Mouse (Mus musculus) skeletal muscle tissue, adult 2 months (tissue): ENCODE results near the gene Enox1.
"Not testable (repeated sequence)": the region's sequence is repeated elsewhere in the genome, so short reads cannot be mapped to it uniquely, and the experiment has no call there.

ENCODE experiments used
- DNase-seq: peaks from one replicate; pipeline ENCODE4 v3.0.0-alpha.2; 2012; ENCODE audit warnings: low read depth, low spot score

Enox1 gene

DNA sequence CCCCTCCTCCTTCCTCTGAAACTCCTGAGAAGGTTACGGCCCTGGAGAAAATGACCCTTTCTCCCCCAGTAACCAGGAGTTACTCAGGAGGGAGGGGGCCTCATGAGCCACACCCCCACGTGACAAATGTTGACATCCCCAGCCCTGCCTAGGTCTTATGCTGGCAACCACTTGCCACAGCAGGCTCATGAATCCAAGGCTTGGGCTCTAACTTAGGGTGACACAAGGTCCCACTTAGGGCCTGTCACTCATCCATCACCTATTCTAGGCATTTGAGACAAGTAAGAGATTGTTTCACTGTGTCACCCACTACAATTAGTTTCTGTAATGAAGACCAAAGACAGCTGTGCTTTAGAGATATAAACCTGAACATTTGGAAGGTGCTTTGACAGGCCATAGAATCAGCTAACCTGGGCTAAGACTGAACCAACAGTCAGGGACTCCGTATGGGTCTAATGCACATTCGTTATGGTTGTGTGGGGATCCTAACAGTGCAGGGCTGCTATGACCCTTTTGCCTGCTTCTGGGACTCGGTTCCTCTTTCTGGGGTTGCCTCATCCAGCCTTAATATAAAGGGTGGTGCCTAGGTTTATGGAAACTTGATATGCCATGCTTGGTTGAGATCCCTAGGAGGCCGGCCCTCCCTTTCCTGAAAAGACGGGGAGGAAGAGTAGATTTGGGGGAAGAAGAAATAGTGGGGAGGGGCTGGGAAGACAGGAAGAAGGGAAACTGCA is 354.7 kb downstream of the Enox1 start:
- no peak for DNase-seq

DNA sequence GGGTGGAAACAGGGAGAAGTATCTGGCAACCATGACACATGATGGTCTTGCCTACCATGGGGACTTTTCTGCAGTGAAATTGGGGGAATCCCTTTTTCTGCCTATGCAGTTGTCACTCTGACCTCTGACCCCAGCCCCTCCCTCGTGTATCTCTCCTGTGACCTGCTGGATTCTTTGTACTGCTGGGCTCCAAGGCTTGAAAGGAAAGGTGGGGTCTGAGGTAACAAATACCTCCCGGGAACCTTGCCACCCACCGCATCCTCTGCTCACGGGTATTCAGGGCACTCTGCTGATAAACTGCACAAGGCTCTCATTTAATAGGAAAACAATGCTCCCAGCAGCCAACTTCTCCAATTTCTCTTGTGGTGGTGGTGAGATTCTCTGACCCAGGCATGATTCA is 361.5 kb downstream of the Enox1 start:
- no peak for DNase-seq

DNA sequence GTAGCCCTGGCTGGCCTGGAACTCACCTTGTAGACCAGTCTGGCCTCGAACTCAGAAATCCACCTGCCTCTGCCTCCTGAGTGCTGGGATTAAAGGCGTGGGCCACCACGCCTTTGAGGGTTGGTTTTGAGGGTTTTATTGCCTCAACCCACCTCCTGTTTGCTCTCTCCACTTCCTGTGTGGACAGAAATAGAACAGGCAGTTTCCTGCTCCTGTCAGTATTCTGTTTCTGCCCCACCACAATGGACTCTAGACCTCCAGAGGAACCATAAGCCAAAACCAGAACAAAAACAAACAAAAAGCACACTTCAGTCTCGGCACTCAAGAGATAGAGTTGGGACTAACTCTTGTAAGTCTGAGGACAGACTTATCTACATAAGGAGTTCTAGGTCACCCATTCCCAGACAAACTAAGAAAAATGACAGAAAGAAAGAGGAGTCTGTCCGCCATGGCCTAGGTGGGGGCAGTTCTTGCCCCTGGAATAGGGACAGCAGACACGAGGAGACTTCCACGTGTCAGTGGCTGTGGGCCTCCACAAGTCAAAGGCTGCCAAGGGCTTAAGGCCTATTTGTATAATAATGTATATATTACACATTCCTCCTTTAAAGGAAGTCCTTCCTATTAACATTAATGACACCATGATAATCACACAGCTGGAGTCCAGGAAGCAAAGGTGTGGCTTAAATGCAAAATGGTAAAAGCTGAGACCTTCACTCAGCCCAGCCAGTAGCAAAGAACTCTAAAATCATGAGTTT is 362.6 kb downstream of the Enox1 start:
- no peak for DNase-seq

DNA sequence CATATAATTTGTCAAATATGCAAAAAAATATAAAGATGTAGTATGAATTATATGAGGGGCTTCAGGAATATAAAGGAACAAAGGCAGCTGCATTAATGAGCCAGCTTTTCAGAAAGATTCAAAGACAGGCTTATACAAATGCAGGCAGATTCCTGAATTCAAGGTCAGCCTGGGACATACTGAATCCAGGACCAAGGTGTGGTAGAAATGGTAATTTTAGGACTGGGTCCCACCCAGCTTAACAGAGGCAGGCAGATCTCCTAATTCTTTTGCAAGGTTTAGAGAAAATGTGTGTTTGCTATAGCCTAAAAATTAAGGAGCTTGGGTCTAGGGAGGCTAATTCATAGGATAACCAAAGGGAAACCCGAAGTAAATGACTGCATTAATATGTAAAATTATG is 363.1 kb downstream of the Enox1 start:
- no peak for DNase-seq

DNA sequence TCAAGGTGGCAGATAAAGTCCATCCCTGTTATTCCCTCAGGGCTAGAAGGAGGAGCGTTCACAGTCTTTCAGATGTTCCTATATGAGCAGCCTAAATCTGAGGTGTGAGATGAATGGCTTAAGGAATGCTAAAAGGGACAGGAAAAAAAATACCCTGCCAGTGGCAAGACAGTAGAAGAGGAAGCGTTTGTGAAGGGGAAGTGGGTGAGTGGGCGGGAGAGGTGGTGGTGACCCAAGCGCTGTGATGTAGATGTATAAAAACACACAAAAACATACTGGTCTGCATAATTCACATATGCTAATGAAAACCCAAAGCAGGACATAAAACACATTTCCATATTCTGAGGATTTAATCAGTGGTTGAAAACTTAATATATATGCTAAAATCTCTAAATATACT is 367.7 kb downstream of the Enox1 start:
- no peak for DNase-seq

DNA sequence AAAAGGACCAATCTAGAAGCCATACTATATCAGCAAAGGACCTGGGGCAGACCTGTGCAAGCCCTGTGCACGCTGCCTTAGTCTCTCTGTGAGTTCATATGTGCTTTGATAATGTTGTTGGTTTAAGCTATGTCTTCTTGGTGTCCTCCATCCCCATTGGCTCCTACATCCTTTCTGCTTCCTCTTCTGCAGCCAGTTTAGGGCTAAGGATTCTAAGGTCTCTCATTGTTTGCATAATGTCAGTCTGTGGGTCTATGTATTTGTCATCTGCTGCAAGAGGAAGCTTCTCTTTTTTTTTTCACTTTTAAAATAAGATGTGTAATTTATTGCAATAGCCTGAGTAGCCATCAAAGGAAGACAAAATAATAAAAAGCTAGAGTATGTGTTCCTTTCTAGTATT is 369.7 kb downstream of the Enox1 start:
- no peak for DNase-seq

DNA sequence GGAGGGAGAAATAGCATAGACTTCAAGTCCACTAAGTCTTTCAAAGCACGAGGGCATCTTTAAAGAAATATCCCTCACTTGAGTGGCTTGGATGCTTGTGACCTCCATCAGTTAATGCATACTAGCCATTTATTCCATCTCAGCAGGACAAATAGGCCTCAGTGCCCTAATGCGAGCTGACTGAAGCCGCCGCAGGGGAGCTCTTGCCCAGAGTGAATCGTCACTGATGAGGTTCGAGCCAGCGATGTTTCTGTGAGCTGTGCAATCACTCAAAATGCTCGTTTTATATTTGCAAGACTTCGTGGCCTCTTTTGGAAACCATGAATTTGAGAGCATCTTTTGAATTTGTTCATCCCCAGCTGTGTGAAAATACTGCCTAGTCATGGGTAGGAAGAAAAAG is 372.6 kb downstream of the Enox1 start:
- DNase-seq = no peak

DNA sequence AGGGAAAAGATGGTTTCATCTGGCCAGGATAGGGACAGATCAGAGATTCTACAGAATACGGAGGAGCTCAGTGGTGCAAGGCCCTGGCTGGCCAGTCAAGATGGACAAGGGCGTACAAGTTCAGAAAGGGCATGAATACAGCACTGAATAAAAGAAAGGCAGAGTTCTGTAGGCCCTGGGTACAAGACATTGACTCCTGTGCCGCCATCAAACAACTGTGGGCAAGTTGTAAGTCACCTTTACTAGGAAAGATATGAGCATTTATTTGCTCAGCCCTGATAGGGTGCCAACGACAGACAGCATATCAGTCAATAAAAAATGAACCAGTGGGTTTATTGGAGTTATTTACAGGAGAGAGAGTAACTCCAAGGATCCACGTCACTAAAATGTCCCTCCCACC is 373.1 kb downstream of the Enox1 start:
- DNase-seq = no peak

DNA sequence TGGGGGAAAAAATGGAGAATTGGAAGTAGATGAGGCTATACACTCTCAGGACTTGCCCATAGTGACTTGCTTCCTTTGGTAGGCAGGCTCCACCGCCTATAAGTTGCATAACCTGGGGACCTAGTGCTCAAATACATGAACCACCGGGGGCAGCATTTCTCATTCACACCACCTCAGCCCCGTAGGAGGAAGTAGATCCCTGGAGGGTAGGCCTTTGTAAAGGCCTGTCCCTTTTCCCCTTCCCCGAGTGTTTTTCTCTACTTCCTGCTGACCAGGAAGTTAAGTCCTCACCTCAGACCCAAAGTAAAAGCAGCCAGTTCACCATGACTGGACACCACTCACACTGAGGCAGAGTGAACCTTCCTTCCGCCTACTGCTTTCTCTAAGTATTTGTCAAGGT is 377.1 kb downstream of the Enox1 start:
- no peak for DNase-seq

DNA sequence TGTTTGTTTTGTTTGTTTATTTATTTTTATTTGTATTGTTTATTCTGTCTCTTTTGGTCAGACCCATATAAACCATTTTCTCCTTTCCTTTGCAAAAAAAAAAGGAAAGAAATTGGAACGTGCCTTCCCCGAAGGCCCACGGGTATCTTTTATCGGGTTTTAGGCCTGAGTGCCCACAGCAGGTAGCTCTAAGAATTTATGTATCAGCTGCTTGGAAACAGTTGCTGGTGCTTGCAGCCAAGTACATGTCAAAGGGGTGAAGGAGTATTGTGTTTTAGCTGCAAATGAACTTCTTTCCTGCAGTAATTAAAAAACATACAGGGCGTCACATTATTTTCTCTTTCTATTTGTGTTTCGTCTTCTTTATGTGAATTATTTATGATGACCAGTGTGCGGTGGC is 377.6 kb downstream of the Enox1 start:
- DNase-seq = no peak

DNA sequence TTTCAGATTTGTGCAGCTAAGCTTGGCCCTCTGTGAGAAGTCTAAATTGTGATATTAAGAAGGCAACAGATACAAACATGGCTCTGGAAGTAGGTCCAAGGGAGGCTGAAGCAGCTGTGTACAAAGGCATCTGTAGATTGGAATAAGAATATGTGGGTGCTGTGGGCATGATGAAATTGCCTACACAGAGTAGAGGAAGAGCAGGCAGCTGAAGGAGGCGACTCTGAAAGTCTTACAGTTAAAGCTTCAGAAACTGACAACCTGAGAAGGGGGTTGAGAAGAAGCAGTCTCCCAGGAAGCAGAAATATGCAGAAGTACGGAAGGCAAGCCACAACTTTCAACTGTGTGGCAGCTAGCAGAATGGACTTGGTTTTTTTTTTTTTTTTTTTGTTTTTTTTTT is 380.0 kb downstream of the Enox1 start:
- no peak for DNase-seq

DNA sequence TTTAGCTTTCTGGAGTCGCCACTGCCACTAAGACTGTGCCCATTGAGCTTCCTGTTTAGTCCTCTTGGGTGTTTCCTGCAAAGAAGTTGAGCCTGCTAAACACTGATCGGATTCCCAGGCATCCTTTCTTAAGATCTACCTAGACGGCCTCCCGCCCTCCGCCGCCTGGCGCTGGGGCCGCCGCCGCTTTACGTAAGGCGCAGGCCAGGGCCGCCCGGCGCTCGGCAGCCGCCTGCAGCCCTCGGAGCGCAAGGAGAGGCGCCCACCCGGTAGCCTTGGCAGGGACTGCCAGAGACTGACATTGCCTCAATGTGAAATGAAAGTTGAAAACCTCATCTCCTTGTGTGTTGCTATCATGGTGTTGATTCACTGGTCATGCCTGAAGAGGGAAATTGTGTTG is 383.0 kb downstream of the Enox1 start:
- not testable (repeated sequence) for DNase-seq

DNA sequence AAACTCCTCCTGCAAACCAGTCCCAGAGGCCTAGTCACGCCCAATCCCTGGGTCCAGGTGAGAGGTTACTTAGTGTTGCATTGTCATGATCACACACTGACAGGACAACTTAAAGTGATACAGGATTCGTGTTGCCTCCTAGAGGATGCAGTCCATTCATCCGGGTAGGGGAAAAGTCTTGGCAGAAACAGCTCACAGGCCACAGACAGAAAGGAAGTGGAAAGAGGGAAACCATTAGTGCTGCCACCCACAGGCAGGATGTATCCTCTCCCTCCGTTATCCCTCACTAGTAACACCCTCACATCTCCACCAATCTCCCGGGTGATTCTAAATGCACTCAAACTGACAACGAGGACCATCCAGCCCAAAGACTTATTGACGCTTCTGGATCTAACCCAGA is 385.4 kb downstream of the Enox1 start:
- no peak for DNase-seq

DNA sequence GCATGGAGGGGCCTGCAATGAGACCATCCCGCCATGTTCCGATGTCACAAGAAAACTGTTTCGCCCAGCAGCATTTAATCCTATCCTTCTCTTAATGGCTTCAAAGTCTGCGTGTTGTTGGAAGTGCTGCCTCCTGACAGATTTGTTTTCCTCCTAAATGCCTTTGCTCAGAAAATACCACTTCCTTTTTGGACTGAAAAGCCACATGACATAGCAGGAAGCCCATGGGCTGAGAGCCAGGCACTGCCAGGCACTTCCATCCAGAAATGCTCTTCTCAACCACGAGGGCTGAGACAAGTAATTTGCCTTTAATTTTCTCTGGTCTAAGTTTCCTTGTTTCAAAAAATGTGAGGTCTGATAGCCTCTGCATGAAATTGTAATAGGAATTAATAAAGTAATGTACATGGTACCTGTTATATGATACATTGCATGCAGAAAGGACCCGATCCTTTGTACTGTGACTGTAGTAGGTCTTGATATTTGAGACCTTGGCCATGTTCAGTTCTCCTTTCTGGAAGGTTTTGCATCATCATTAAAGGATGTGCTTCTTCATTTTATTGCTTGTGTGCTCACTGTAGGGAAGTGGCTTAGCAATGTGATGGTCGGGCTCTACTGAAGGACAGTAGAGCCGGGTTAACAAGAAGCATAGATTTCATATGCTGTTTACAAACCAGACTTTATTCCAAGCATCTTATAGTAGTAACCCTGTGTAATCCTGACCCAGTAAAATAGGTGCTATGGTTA is 390.1 kb downstream of the Enox1 start:
- DNase-seq = peak; percentile 39

DNA sequence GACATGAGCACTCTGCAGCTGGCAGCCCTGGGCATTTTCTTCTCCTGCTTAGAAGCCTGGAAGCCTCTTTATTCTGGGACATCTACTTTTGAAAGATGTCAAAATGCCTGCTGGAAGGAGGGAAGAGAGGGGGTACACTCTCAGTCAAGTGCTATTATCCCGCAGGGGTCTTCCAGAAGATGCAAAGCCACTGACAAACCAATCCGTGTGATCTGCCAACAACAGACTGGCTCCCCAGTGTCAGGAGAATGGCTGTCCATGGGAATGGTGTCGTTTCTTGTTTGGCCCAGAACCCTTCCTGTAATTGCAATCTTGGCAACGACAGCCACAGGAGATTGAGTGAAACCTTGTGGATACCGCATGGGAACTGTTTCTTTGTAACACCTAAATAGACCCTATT is 390.8 kb downstream of the Enox1 start:
- DNase-seq = no peak

DNA sequence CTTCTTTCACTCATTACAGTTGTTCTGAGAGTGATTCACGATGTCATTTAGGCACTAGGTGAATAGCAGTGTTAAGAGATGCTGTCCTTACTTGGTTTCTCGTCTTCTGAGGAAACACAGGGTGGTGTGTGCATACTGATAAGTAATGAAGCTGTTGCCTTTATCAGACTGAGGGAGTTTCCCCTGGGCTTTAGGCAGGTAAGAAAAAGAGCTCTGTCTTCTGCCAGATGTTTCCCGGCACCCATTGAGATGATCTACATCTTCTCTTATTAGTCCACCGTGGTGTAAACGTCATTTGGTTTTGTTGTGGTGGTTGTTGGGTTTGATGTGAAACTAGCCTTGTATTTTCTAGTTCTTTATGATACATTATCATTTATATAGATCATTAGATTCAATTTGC is 392.4 kb downstream of the Enox1 start:
- DNase-seq = no peak

DNA sequence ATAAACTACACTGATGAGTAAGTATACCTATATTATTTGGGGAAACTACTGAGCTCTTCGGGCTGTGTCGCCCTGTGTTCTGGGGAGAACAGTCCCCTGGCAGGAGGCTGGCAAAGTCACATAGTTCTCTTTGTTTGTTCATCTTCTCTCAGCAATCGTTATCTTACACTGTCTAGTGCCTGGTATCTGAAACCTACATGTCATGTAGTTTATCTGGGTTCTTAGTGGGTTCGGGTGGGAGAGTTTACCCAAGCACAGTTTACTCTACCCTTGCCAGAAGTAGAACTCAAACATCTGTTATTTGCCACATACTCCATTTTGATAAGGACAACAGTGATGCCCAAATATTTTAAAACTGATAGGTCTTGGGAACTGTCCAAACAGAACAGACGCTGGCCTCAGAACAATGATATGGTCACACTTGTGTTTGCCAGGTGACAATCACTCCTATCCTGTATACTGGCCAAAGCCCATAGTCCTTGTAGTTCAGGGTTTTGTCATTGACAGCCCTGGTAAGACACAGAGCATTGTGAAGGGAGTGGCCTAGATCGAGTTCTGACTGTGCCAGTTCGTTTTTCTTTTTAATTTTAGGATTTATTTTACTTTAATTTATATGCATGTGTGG is 401.0 kb downstream of the Enox1 start:
- DNase-seq = no peak

DNA sequence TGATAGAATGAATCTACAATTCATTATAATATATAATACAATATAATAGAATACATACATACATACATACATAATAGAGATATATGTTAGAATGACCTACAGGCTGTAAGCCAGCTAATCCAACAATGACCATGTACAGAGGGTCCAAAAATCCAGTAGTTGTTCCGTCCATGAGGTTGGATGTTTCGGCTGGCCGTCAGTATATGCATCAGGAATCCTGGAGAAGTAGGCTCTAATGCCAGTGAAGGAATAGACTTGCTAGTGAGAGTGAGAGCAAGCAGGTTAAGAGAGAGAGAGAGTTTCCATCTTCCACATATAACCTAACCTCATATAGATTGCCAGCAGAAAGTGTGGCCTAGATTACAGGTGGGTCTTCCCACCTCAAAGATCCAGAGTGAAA is 402.3 kb downstream of the Enox1 start:
- no peak for DNase-seq

DNA sequence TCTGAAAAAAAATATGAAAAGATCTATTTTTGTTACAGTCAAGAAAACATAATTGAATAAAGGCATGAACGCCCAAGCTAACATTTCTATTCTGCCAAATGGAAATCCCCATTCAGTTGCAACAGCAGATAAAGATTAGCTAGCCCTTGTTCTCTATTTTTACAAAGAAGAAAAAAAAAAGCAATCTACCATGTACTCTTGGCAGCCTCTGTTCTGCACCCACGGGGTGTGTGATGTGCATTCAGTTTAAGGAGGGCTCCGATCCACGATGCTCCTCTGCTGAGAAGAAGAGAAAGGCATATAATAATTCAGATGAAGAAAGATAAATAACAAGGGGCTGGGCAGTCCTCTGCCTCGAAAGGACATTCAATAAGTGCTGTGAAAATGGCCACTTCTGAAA is 403.2 kb downstream of the Enox1 start:
- DNase-seq = no peak

DNA sequence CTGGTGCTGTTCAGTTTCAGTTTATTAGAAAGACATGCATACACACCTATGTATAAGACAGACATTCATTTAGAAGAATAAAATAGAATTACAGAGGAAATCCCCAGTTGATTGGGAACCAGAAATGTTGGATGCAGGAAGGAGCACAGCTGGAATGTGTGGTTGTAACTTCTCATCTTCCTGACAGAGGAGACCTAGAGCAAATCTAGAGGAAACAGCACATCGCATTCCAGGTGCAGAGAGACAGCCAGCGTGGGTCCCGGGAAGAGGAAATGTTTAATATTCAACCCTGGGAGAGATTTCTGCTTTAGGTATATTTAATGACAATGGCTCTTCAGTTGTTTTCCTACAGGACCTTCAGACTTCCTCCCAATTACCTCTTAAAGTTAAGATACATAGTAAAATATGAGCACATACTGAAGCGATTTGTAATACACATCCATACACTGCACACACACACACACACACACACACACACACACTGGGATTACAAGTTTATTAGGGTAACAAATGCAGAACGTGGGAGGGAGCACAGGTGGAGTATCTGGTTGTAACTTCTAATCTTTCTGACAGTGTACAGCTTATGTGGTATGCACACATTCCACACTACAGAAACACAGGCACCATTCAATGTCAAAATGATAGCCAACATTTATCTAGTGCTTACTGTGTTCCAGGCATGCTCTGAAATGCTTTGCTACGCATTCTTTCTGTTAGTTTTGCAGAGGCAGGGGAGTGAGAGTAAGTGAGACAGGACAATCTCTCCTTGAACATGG is 405.4 kb downstream of the Enox1 start:
- no peak for DNase-seq

DNA sequence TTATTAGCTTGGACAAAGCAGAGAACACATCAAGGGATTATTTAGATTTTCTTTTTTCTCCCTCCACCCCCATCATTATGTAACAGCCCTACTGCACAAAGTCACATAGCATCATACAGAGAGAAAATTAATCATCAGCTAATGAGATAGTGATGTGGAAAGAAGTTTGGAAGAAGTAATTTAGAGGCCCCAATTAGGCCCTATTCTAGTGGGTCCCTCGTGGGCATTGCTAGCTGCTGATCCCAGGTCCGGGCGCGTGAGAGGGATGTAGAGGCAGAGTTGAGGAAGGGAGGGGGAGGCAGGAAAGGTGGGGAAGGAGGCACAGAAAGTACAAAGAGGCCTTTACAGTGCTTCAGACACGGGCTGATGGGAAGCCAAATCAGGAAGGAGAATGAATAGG is 407.4 kb downstream of the Enox1 start:
- DNase-seq = no peak

DNA sequence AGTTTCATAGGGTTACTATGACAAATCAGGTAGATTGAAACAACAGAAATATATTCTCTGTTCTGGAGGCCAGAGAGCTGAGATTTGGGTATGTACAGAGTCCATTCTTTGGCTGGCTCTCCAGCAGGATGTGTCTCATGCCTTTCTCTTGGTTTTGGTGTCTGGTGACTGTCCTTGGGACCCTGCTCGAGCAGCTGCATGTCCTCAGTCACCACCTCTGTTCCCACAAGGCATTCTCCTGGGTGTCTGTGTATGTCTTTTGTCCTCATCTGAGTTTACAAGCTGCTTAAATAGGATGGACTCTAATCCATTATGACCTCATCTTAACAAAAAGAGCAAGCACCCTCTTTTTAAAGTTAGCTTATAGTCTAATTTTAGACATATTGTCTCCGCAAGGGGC is 410.6 kb downstream of the Enox1 start:
- no peak for DNase-seq
